Mouse (Mus musculus): ENCODE data around the gene Ly9. TPM values are rescaled to one million over a fixed set of nuclear protein-coding genes. Genes with fewer than 3 reads are reported as not detected.

The Ly9 gene
- total RNA-seq (2023; ENCODE audit: inconsistent age) = 116 to 137 TPM (median 130 TPM) in 4 replicates

GRCm38 (mm10) chr1:171607176-171607575 lies at the start of gene Ly9:
Ly9 (minus strand) TSS chr1:171607410.

GRCm38 (mm10) chr1:171652734-171653133 lies 45.5 kb upstream of the Ly9 start, which contains the start of gene Slamf7:
Slamf7 (minus strand) TSS chr1:171653035.

GRCm38 (mm10) chr1:171558898-171559297 lies 48.3 kb downstream of the Ly9 start, which contains the start of gene Cd244a:
Cd244a (plus strand) TSS chr1:171559193.

Other genes starting within 250 kb of the Ly9 start
- gene Klhdc9, start 246.6 kb downstream of the Ly9 start, total RNA-seq (2023; ENCODE audit: inconsistent age) = 0.32 to 0.58 TPM (median 0.45 TPM) in 4 replicates
- 0.21 to 0.58 TPM (median 0.45 TPM) in 4 replicates for gene Nectin4, start 237.3 kb downstream of the Ly9 start, total RNA-seq (2023; ENCODE audit: inconsistent age)
- 295 to 311 TPM (median 296 TPM) in 4 replicates for gene Arhgap30, start 218.5 kb downstream of the Ly9 start, total RNA-seq (2023; ENCODE audit: inconsistent age)
- gene Usf1, start 196.1 kb downstream of the Ly9 start, total RNA-seq (2023; ENCODE audit: inconsistent age) = 168 to 206 TPM (median 179 TPM) in 4 replicates
- 6.4 to 19.0 TPM (median 10.9 TPM) in 4 replicates for gene Tstd1, start 188.5 kb downstream of the Ly9 start, total RNA-seq (2023; ENCODE audit: inconsistent age)
- 0.27 to 1.3 TPM (median 0.89 TPM) in 4 replicates for gene F11r, start 169.9 kb downstream of the Ly9 start, total RNA-seq (2023; ENCODE audit: inconsistent age)
- 8.7 to 11.8 TPM (median 9.2 TPM) in 4 replicates for gene Alyref2, start 103.9 kb downstream of the Ly9 start, total RNA-seq (2023; ENCODE audit: inconsistent age)
- gene Itln1, start 72.1 kb downstream of the Ly9 start, total RNA-seq (2023; ENCODE audit: inconsistent age) = not detected in 4 replicates
- gene Cd244a, start 48.2 kb downstream of the Ly9 start, total RNA-seq (2023; ENCODE audit: inconsistent age) = 10.1 to 11.8 TPM (median 11.3 TPM) in 4 replicates
- gene Slamf7, start 45.6 kb upstream of the Ly9 start, total RNA-seq (2023; ENCODE audit: inconsistent age) = 68.5 to 79.8 TPM (median 72.8 TPM) in 4 replicates
- 103 to 119 TPM (median 105 TPM) in 4 replicates for gene Cd48, start 74.6 kb upstream of the Ly9 start, total RNA-seq (2023; ENCODE audit: inconsistent age)
- gene Slamf1, start 159.7 kb upstream of the Ly9 start, total RNA-seq (2023; ENCODE audit: inconsistent age) = 22.1 to 27.4 TPM (median 23.4 TPM) in 4 replicates
- 99.0 to 103 TPM (median 100 TPM) in 4 replicates for gene Cd84, start 232.3 kb upstream of the Ly9 start, total RNA-seq (2023; ENCODE audit: inconsistent age)

All from B cell, adult (primary cell).